Mouse (Mus musculus): ENCODE results near the gene Mrpl14. TPM values are rescaled to one million over a fixed set of nuclear protein-coding genes. Genes with fewer than 3 reads are reported as not detected.

The Mrpl14 gene
- polyA plus RNA-seq (2014; fragmentation: Nextera tagmentation; extraction: Ambion mirVana) = 146 and 148 TPM in 2 replicates

DNA sequence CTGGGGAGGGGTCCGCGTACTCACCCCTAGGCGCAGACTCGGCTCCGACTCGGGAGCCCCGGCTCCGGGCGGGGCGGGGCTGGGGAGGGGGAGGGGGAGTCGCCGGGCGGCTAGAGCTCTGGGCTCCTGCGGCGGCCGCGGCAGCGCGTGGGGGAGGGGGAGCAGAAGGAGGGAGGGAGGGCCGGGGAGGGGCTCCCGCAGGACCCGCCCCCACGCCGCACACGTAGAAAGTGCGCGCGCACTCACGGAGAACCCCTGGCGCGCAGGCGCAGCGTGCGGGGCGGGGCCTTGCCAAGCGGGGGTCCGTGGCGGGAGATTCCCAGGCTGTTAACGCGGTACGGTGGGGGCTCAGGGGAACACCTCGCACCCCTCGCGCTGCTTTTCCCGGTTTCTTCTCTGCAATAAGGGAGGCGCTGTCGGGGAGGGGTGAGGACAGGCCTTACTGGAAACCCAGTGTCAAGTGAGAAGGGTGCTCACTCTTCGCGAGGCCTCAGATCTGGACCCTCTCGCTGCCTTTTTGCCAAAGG, at the start of gene Mrpl14:
Gene Mrpl14, plus strand, starts transcription at position 230 of the 527 bp plus-strand sequence.
- peak; percentile 89 for ATAC-seq (ENCODE audit: low read depth)
- H3K9me3 ChIP-seq (ENCODE audit: control insufficient read depth, low read length) = no peaks in the 10 kb centered on the region
- DNase-seq (ENCODE audit: low spot score) = peak; percentile 97
- no peaks in the 10 kb centered on the region for H3K36me3 ChIP-seq (ENCODE audit: control insufficient read depth, insufficient read depth, low read length)
- H3K9ac ChIP-seq (ENCODE audit: low read depth, low read length) = peak within 1 kb of the TSS; percentile 84
- peak within 1 kb of the TSS; percentile 78 for H3K27ac ChIP-seq (replicated peaks; ENCODE audit: low read depth, low read length)
- no peaks in the 10 kb centered on the region for H3K27me3 ChIP-seq (replicated peaks; ENCODE audit: control insufficient read depth, insufficient read depth, low read length)
- H3K4me3 ChIP-seq (ENCODE audit: low read depth, low read length) = peak within 1 kb of the TSS; percentile 86
- H3K4me1 ChIP-seq (ENCODE audit: control insufficient read depth, insufficient read depth, low read length) = peaks cover 12% of the 10 kb centered on the region; the same call in 1 of the 2 replicates
- WGBS = under 1% methylated on average over 23 of the region's 50 CpGs
- H3K4me2 ChIP-seq (ENCODE audit: low read depth, low read length) = peak within 1 kb of the TSS; percentile 66

GRCm38 (mm10) chr17:45638596-45639295, 47.4 kb upstream of the Mrpl14 start:
- no peaks in the 10 kb centered on the region for H3K36me3 ChIP-seq (ENCODE audit: control insufficient read depth, insufficient read depth, low read length)
- DNase-seq (ENCODE audit: low spot score) (no peak), ATAC-seq (ENCODE audit: low read depth) (no peak)
- H3K27ac ChIP-seq (replicated peaks; ENCODE audit: low read depth, low read length) = no peak overlapping the region
- H3K27me3 ChIP-seq (replicated peaks; ENCODE audit: control insufficient read depth, insufficient read depth, low read length) = no peaks in the 10 kb centered on the region
- no peaks in the 10 kb centered on the region for H3K4me1 ChIP-seq (ENCODE audit: control insufficient read depth, insufficient read depth, low read length)
- no peaks in the 10 kb centered on the region for H3K9me3 ChIP-seq (ENCODE audit: control insufficient read depth, low read length)
- no peak overlapping the region for H3K9ac ChIP-seq (ENCODE audit: low read depth, low read length)
- no peak overlapping the region for H3K4me3 ChIP-seq (ENCODE audit: low read depth, low read length)
- H3K4me2 ChIP-seq (ENCODE audit: low read depth, low read length) = no peak overlapping the region
- 71% methylated on average over 16 of the region's 16 CpGs for WGBS

DNA sequence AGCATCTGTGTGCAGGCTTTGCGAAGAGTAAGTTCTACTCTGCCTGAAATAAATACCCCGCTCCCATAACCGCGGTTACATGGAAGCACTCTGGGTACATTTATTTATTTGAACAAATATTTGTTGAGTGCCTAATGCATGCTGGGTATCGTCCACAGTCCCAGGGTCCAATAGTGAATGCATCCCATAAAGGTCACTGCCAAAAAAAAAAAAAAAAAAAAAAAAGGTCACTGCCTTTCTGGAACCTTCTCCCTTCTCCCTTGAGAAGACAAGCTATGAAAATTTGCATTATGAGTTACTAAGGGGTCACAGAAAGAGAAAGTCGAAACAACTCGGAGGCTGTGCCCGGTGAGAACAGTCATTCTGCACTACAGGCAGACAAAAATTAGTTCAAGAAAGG, 44.1 kb upstream of the Mrpl14 start:
- H3K36me3 ChIP-seq (ENCODE audit: control insufficient read depth, insufficient read depth, low read length) = no peaks in the 10 kb centered on the region
- DNase-seq (ENCODE audit: low spot score) = no peak
- no peaks in the 10 kb centered on the region; the same call in 1 of the 2 replicates for H3K9me3 ChIP-seq (ENCODE audit: control insufficient read depth, low read length)
- H3K4me2 ChIP-seq (ENCODE audit: low read depth, low read length) = no peak overlapping the region
- H3K27me3 ChIP-seq (replicated peaks; ENCODE audit: control insufficient read depth, insufficient read depth, low read length) = no peaks in the 10 kb centered on the region
- H3K4me1 ChIP-seq (ENCODE audit: control insufficient read depth, insufficient read depth, low read length) = no peaks in the 10 kb centered on the region
- no peak overlapping the region for H3K27ac ChIP-seq (replicated peaks; ENCODE audit: low read depth, low read length)
- no peak for ATAC-seq (ENCODE audit: low read depth)
- no peak overlapping the region for H3K4me3 ChIP-seq (ENCODE audit: low read depth, low read length)
- no peak overlapping the region for H3K9ac ChIP-seq (ENCODE audit: low read depth, low read length)
- WGBS = 88% methylated on average over 8 of the region's 8 CpGs

GRCm38 (mm10) chr17:45642701-45643100, 43.4 kb upstream of the Mrpl14 start:
- no peaks in the 10 kb centered on the region for H3K27me3 ChIP-seq (replicated peaks; ENCODE audit: control insufficient read depth, insufficient read depth, low read length)
- no peaks in the 10 kb centered on the region for H3K4me1 ChIP-seq (ENCODE audit: control insufficient read depth, insufficient read depth, low read length)
- no peak overlapping the region for H3K9ac ChIP-seq (ENCODE audit: low read depth, low read length)
- no peaks in the 10 kb centered on the region for H3K36me3 ChIP-seq (ENCODE audit: control insufficient read depth, insufficient read depth, low read length)
- no peak overlapping the region for H3K4me3 ChIP-seq (ENCODE audit: low read depth, low read length)
- ATAC-seq (ENCODE audit: low read depth) (no peak), DNase-seq (ENCODE audit: low spot score) (peak; percentile 75)
- H3K27ac ChIP-seq (replicated peaks; ENCODE audit: low read depth, low read length) = no peak overlapping the region
- H3K4me2 ChIP-seq (ENCODE audit: low read depth, low read length) = peak overlapping the region; percentile 23; the same call in 1 of the 2 replicates
- H3K9me3 ChIP-seq (ENCODE audit: control insufficient read depth, low read length) = no peaks in the 10 kb centered on the region; the same call in 1 of the 2 replicates
- 23% methylated on average over 12 of the region's 12 CpGs for WGBS

DNA sequence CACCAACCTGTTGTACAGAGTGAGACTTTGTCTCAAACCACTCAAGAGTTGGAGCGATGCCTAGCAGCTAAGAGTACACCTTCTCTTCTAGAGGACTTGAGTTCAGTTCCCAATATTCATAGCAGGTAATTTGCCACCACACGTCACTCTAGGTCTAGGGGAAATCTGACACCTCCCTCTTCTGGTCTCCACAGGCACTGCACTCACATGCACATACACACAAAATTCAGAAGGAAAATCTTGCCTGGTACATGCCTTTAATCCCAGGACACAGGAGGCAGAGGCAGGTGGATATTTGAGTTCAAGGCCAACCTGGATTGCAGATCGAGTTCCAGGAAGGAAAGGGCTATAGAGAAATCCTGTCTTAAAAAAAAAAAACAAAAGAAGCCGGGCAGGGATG, 41.9 kb upstream of the Mrpl14 start:
- H3K27ac ChIP-seq (replicated peaks; ENCODE audit: low read depth, low read length) = no peak overlapping the region
- ATAC-seq (ENCODE audit: low read depth) (no peak), DNase-seq (ENCODE audit: low spot score) (no peak)
- H3K4me3 ChIP-seq (ENCODE audit: low read depth, low read length) = no peak overlapping the region
- whole genome bisulfite sequencing = 92% methylated on average over 4 of the region's 4 CpGs
- no peak overlapping the region for H3K4me2 ChIP-seq (ENCODE audit: low read depth, low read length)
- no peaks in the 10 kb centered on the region for H3K36me3 ChIP-seq (ENCODE audit: control insufficient read depth, insufficient read depth, low read length)
- no peaks in the 10 kb centered on the region for H3K27me3 ChIP-seq (replicated peaks; ENCODE audit: control insufficient read depth, insufficient read depth, low read length)
- no peaks in the 10 kb centered on the region; the same call in 1 of the 2 replicates for H3K9me3 ChIP-seq (ENCODE audit: control insufficient read depth, low read length)
- H3K4me1 ChIP-seq (ENCODE audit: control insufficient read depth, insufficient read depth, low read length) = no peaks in the 10 kb centered on the region
- H3K9ac ChIP-seq (ENCODE audit: low read depth, low read length) = no peak overlapping the region

DNA sequence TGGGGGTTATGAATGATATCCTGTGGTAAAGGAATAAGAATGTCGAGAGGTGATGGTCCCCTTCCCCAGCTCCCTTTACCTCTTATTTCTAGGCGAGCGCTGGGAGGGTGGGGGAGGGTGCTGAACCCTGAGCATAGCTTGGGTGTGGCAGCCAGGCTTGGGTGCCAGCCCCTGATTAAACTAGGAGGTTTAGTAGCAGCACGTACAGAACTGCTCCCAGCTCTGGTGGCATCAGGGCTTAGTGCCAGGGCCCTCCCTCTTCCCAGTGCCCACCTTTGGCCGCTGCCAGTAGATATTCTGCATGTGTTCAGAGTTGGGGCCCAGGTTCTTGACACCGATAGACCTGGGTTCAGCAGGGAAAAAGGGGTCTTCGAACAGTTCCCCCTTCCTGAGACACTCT, 32.9 kb upstream of the Mrpl14 start:
- H3K4me1 ChIP-seq (ENCODE audit: control insufficient read depth, insufficient read depth, low read length) = no peaks in the 10 kb centered on the region
- no peaks in the 10 kb centered on the region for H3K9me3 ChIP-seq (ENCODE audit: control insufficient read depth, low read length)
- H3K27me3 ChIP-seq (replicated peaks; ENCODE audit: control insufficient read depth, insufficient read depth, low read length) = no peaks in the 10 kb centered on the region
- H3K4me2 ChIP-seq (ENCODE audit: low read depth, low read length) = no peak overlapping the region
- no peaks in the 10 kb centered on the region for H3K36me3 ChIP-seq (ENCODE audit: control insufficient read depth, insufficient read depth, low read length)
- DNase-seq (ENCODE audit: low spot score) (no peak), ATAC-seq (ENCODE audit: low read depth) (no peak)
- H3K4me3 ChIP-seq (ENCODE audit: low read depth, low read length) = no peak overlapping the region
- no peak overlapping the region for H3K9ac ChIP-seq (ENCODE audit: low read depth, low read length)
- H3K27ac ChIP-seq (replicated peaks; ENCODE audit: low read depth, low read length) = no peak overlapping the region
- WGBS = 65% methylated on average over 7 of the region's 7 CpGs

- ATAC-seq (ENCODE audit: low read depth) (no peak), DNase-seq (ENCODE audit: low spot score) (no peak)
- no peak overlapping the region for H3K4me2 ChIP-seq (ENCODE audit: low read depth, low read length)
- H3K4me1 ChIP-seq (ENCODE audit: control insufficient read depth, insufficient read depth, low read length) = no peaks in the 10 kb centered on the region
- no peak overlapping the region for H3K27ac ChIP-seq (replicated peaks; ENCODE audit: low read depth, low read length)
- H3K27me3 ChIP-seq (replicated peaks; ENCODE audit: control insufficient read depth, insufficient read depth, low read length) = no peaks in the 10 kb centered on the region
- H3K4me3 ChIP-seq (ENCODE audit: low read depth, low read length) = no peak overlapping the region
- WGBS = 24% methylated on average over 6 of the region's 6 CpGs
- H3K9ac ChIP-seq (ENCODE audit: low read depth, low read length) = no peak overlapping the region
- peaks cover 7% of the 10 kb centered on the region; the same call in 1 of the 2 replicates for H3K36me3 ChIP-seq (ENCODE audit: control insufficient read depth, insufficient read depth, low read length)
- H3K9me3 ChIP-seq (ENCODE audit: control insufficient read depth, low read length) = no peaks in the 10 kb centered on the region
These were observed 30.3 kb upstream of the Mrpl14 start for GRCm38 (mm10) chr17:45655820-45656219.

- no peak within 1 kb of the TSS for H3K9ac ChIP-seq (ENCODE audit: low read depth, low read length)
- WGBS = 77% methylated on average over 3 of the region's 4 CpGs
- H3K4me1 ChIP-seq (ENCODE audit: control insufficient read depth, insufficient read depth, low read length) = no peaks in the 10 kb centered on the region
- H3K4me2 ChIP-seq (ENCODE audit: low read depth, low read length) = no peak within 1 kb of the TSS
- no peak within 1 kb of the TSS for H3K27ac ChIP-seq (replicated peaks; ENCODE audit: low read depth, low read length)
- H3K27me3 ChIP-seq (replicated peaks; ENCODE audit: control insufficient read depth, insufficient read depth, low read length) = no peaks in the 10 kb centered on the region
- peaks cover 34% of the 10 kb centered on the region for H3K36me3 ChIP-seq (ENCODE audit: control insufficient read depth, insufficient read depth, low read length)
- H3K9me3 ChIP-seq (ENCODE audit: control insufficient read depth, low read length) = no peaks in the 10 kb centered on the region
- ATAC-seq (ENCODE audit: low read depth) (no peak), DNase-seq (ENCODE audit: low spot score) (no peak)
- no peak within 1 kb of the TSS for H3K4me3 ChIP-seq (ENCODE audit: low read depth, low read length)
These were observed 26.9 kb upstream of the Mrpl14 start, which contains the start of gene Capn11 for GRCm38 (mm10) chr17:45659225-45659624. Capn11 (minus strand) TSS chr17:45659325.

Data from embryonic facial prominence, embryonic 14.5 days (tissue).